Mouse (Mus musculus) liver, adult 2 months (tissue): ENCODE results near the gene Isx. TPM values are rescaled to one million over a fixed set of nuclear protein-coding genes. Genes with fewer than 3 reads are reported as not detected.

Source experiments
- DNase-seq: peaks from one replicate; pipeline ENCODE4 v3.0.0-alpha.2; 2011; ENCODE audit warnings: low read depth, low spot score; ENCODE audit errors: extremely low read depth
- H3K27ac ChIP-seq: fragments of 200-500 bp; replicated peaks from 2 replicates; pipeline ENCODE4 v1.5.1; 2012; ENCODE audit warnings: low read depth, mild to moderate bottlenecking, control low read depth, inconsistent platforms, low read length; ENCODE audit not compliant: insufficient read depth
- H3K27me3 ChIP-seq: fragments of 200-500 bp; 2 replicates; pipeline ENCODE4 v1.6.1; 2012; ENCODE audit warnings: mild to moderate bottlenecking, moderate library complexity, low read length, inconsistent platforms; ENCODE audit not compliant: control insufficient read depth, insufficient read depth
- H3K36me3 ChIP-seq: fragments of 200-500 bp; 2 replicates; pipeline ENCODE4 v1.6.1; 2012; ENCODE audit warnings: low read length, inconsistent platforms; ENCODE audit not compliant: control insufficient read depth, insufficient read depth
- H3K4me1 ChIP-seq: fragments of 200-500 bp; 2 replicates; pipeline ENCODE4 v1.6.1; 2011; ENCODE audit warnings: low read length; ENCODE audit not compliant: control insufficient read depth, insufficient read depth
- H3K4me3 ChIP-seq: fragments of 200-500 bp; 2 replicates; pipeline ENCODE4 v1.5.1; 2011; ENCODE audit warnings: low read depth, mild to moderate bottlenecking, control low read depth, low read length, moderate library complexity; ENCODE audit not compliant: insufficient read depth
- H3K79me2 ChIP-seq: fragments of 200-500 bp; 2 replicates; pipeline ENCODE4 v1.6.1; 2012; ENCODE audit warnings: inconsistent platforms, mild to moderate bottlenecking, low read length, moderate library complexity; ENCODE audit not compliant: control insufficient read depth, insufficient read depth
- H3K9ac ChIP-seq: fragments of 200-500 bp; 2 replicates; pipeline ENCODE4 v1.6.1; 2012; ENCODE audit warnings: low read depth, mild to moderate bottlenecking, control low read depth, inconsistent platforms, low read length
- CTCF ChIP-seq: fragments of 200-500 bp; IDR thresholded peaks from 2 replicates; pipeline ENCODE4 v1.5.1; 2011; ENCODE audit warnings: low read depth, low read length, control low read depth
- POLR2A ChIP-seq: fragments of 200-500 bp; IDR thresholded peaks from 2 replicates; pipeline ENCODE4 v1.6.1; 2011; ENCODE audit warnings: low read length, control low read depth; ENCODE audit not compliant: insufficient read depth; ENCODE audit errors: extremely low read depth
- WGBS: fragments of 180-500 bp; shearing (Covaris S2); methylation state at CpG from one replicate; pipeline ENCODE4 v1.1.7; 2018; 5-methylcytosine and 5-hydroxymethylcytosine counted together
- polyA plus RNA-seq: library from polyadenylated mRNA; depleted of rRNA; stranded (reverse); fragments of >200 nt; gene quantifications from 2 replicates; pipeline ENCODE4 v1.2.3, GENCODE M21; 2012
- total RNA-seq: library from RNA; depleted of rRNA; stranded (reverse); fragments of >200 nt; gene quantifications from 2 replicates; pipeline ENCODE4 v1.2.3, GENCODE M21; 2014

Gene Isx
- total and polyA plus RNA-seq, 2 experiments = 0.06 TPM; not detected in 1

DNA sequence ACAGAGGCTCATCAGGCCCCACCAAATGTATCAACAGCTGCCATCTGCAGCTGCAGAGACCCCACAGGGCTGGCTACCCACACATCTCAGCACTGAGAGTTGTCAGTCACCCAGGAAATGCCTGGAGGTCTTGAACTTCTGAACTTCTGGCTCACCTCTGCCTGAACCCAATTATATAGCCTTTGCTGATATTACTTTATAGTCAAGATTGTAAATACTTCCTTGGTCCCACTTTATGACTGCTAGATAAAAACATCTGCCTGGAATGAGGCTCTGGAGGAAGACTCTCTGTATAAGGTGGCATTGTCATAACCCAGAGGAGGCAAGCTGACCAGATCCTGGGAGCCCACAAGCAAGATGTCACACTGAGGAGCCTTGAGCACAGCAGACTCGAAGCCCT lies 28.8 kb downstream of the Isx start:
- no peak overlapping the region for H3K27ac ChIP-seq
- H3K79me2 ChIP-seq = no peaks in the 10 kb centered on the region
- 83% methylated on average over 1 of the region's 1 CpGs for WGBS
- no peak overlapping the region for H3K4me3 ChIP-seq
- H3K27me3 ChIP-seq = no peaks in the 10 kb centered on the region
- no peaks in the 10 kb centered on the region for H3K36me3 ChIP-seq
- no peak overlapping the region for H3K9ac ChIP-seq
- TF ChIP-seq POLR2A (no peak), CTCF (no peak)
- DNase-seq = no peak
- H3K4me1 ChIP-seq = no peaks in the 10 kb centered on the region

DNA sequence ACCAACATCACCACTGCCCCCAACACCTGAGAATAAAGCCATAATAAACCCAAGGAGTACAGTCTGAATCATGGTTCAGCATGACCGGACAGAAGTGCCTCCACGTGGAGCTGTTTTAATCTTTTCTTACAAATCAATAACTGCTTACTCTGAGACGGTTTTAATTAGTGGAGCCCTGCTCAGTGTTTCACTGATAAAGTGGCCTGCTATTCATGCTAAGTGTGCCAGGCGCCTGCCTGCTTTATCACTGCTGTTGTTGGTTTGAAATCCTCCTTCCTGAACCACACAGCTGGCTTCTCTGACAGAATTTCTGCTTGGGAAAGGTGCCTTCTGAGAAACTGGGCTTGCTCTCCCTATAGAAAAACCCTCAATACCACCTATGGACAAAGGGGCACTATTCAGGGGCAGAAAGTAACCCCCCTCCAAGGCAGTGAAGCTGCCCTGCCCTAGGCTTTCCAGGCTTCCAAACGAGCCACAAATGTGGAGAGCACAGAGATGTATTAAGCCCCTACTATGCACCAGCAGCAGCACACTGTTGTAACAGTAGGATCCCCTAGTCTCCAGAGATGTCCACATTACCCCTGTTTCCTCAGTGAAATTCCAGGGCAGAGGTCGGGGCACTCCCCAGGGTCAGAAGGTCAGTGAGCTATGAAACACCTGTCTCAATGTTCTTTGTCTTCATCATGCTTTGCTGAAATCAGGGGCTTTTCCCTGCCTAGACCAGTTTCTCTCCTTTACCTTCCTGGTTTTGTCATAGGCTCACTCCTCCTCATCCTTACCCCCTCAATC lies 30.3 kb downstream of the Isx start:
- WGBS = 50% methylated on average over 6 of the region's 6 CpGs
- Histone ChIP-seq H3K27ac (no peak overlapping the region), H3K36me3 (no peaks in the 10 kb centered on the region), H3K4me3 (no peak overlapping the region), H3K27me3 (no peaks in the 10 kb centered on the region), H3K9ac (no peak overlapping the region), H3K4me1 (no peaks in the 10 kb centered on the region), H3K79me2 (no peaks in the 10 kb centered on the region)
- no peak for TF ChIP-seq CTCF
- no peak for TF ChIP-seq POLR2A
- no peak for DNase-seq

DNA sequence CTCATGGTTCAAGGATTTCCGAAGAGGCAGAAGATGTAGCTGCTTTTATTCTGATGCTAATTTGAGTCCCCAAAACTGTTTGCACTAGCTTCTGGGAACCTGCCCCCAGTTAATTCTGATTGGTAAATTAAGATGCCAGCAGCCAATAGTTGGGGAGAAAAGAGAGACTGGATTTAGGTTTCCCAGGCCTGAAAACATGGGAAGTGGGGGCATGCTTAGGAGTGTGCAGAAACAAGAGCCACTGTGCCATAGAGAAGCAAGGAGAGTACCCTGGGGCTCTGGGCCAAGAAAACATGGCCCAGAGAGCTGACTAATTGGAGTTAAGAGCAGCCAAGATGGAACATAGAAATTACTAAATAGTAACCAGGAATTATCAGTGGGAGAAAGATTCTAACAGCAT lies 33.4 kb downstream of the Isx start:
- H3K27me3 ChIP-seq = no peaks in the 10 kb centered on the region
- H3K27ac ChIP-seq = no peak overlapping the region
- DNase-seq = no peak
- H3K79me2 ChIP-seq = no peaks in the 10 kb centered on the region
- WGBS = 75% methylated on average over 1 of the region's 1 CpGs
- TF ChIP-seq POLR2A (no peak), CTCF (no peak)
- no peak overlapping the region for H3K4me3 ChIP-seq
- H3K4me1 ChIP-seq = no peaks in the 10 kb centered on the region
- no peak overlapping the region for H3K9ac ChIP-seq
- H3K36me3 ChIP-seq = no peaks in the 10 kb centered on the region

DNA sequence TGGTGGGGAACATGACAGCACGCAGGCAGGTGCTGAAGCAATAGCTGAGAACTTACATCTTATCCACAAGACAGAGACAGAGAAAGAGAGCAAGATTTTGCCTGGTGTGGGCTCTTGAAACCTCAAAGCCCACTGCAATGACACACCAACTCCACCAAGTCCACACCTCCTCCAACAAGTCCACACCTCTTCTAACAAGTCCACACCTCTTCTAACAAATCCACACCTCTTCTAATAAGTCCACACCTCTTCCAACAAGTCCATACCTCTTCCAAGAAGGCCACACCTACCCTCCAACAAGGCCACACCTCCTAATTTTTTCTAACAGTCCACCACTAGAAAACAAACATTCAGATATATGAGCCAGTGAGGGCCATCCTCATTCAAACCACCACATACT lies 37.7 kb downstream of the Isx start:
- no peaks in the 10 kb centered on the region for H3K36me3 ChIP-seq
- no peaks in the 10 kb centered on the region for H3K4me1 ChIP-seq
- H3K27ac ChIP-seq = no peak overlapping the region
- H3K79me2 ChIP-seq = no peaks in the 10 kb centered on the region
- DNase-seq = no peak
- no peak overlapping the region for H3K4me3 ChIP-seq
- TF ChIP-seq POLR2A (no peak), CTCF (no peak)
- 83% methylated on average over 1 of the region's 1 CpGs for WGBS
- no peaks in the 10 kb centered on the region for H3K27me3 ChIP-seq
- H3K9ac ChIP-seq = no peak overlapping the region

DNA sequence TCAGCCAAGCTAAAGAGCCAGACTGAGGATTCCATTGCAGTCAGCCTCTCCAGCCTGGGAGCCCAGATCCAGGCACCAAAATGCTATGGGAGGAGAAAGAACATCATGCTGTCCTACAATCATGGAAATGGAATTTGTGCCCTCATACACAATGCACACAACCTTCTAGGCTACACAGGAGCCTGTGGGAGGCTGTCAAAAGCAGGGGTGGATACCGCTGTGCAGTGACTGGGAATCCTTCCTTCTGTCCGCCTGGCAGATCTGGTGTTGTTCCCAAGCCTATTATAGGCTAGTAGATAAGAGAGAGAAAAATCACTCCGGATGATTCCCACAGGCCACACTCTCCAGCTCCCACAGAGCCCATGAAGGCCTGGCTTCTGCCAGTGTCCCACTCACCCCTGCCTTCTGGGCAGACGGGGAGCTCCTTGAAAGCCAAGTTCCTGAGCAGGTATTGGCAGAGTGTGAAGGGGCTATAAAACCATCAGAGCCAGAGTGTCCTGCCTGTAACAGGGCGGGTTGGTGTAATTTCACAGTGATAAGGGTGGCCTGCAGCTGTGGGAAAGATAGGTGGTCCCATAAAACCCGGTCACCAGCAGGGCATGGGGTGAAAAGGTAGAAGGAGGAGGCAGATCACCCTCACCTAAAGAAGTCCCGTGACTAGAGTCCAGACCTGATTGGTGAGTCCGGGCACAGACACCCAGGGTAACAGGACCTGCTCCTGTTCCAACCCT lies 47.9 kb downstream of the Isx start:
- H3K9ac ChIP-seq = no peak overlapping the region
- no peaks in the 10 kb centered on the region for H3K27me3 ChIP-seq
- no peak overlapping the region for H3K4me3 ChIP-seq
- no peaks in the 10 kb centered on the region for H3K79me2 ChIP-seq
- no peaks in the 10 kb centered on the region for H3K36me3 ChIP-seq
- DNase-seq = no peak
- TF ChIP-seq POLR2A (no peak), CTCF (no peak)
- H3K27ac ChIP-seq = no peak overlapping the region
- 72% methylated on average over 8 of the region's 8 CpGs for WGBS
- H3K4me1 ChIP-seq = no peaks in the 10 kb centered on the region
